Mouse (Mus musculus): Measurements from ENCODE around the gene Synpo2. TPM values are rescaled to one million over a fixed set of nuclear protein-coding genes. Genes with fewer than 3 reads are reported as not detected.
A peak's percentile ranks its signal among the peaks of the same experiment; 100 is the strongest.

The Synpo2 gene
- polyA plus RNA-seq, 1 experiment from 2014 or later, result 1.4 TPM

DNA sequence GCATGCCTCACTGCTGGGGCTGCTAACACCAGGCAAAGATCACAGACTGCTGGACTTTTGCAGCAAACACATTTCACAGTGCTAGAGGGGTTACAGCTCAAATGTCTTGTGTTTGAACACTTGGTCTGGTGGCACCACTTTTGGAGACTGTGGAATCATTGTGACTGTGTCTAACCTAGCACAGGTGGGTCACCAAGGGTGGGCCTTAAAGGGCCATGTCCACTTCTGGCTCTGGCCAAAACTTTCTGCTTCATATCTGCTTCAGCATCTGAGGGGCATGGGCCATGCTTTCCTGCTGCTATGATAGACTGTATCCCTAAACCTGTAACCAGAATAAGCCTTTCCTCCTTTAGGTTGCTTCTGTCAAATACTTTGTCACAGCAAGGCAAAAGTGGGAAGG is 1.5 kb upstream of the Synpo2 start:
- Histone ChIP-seq H3K9me3 (no peaks in the 10 kb centered on the region), H3K27me3 (peaks cover 25% of the 10 kb centered on the region), H3K4me2 (no peak overlapping the region), H3K4me3 (no peak overlapping the region), H3K9ac (no peak overlapping the region), H3K27ac (no peak overlapping the region), H3K4me1 (replicated peaks) (peaks cover 17% of the 10 kb centered on the region), H3K36me3 (no peaks in the 10 kb centered on the region)
- ATAC-seq (ENCODE audit: low FRiP score), result no peak

DNA sequence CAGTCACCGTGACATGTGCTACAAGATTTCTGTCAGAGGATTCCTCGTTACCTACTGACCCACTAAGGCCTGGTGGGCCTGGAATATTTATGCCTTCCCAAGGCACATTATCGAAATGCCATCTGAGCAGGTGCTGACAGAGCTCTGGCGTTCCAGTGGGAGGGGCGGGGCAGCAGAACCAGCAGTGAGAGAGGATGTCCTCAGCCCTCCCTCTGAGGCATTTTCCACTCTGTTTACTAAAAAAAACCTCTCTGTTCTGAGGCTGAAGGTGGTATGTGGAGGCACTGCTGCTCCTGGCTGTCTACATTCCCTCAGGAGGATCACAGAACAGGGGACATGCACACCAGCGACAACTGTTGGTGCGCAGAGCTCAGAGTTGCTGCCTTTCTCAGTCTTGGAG is 1.1 kb upstream of the Synpo2 start:
- 19% methylated on average over 7 of the region's 7 CpGs for WGBS
- Histone ChIP-seq H3K9me3 (no peaks in the 10 kb centered on the region), H3K4me3 (no peak overlapping the region), H3K9ac (no peak overlapping the region), H3K27me3 (peaks cover 25% of the 10 kb centered on the region), H3K4me1 (replicated peaks) (peaks cover 17% of the 10 kb centered on the region), H3K27ac (no peak overlapping the region), H3K4me2 (no peak overlapping the region), H3K36me3 (no peaks in the 10 kb centered on the region)
- ATAC-seq (ENCODE audit: low FRiP score), result peak; percentile 47; the same call in 1 of the 2 replicates

DNA sequence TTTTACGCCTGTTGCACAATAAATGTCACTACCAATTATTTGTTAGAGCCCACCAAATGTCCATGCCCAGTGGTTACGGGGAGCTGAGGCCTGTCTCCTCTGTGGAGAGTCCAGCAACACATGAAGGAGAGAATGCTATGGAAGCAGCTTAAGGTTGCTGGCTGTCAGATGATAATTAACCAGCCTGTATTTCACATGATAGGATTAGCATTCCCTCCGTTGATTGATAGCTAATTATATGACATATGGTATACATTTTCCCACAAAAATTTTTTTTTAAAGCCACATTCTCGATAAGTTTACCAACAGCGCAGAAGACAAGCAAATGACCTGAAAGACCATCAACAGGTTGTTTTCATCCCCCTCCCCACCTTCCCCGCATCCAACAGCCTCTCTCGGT is 454 bp downstream of the Synpo2 start:
- Histone ChIP-seq H3K27me3 (peaks cover 25% of the 10 kb centered on the region), H3K4me3 (peak overlapping the region; percentile 47), H3K9ac (peak overlapping the region; percentile 70), H3K27ac (no peak overlapping the region), H3K4me2 (peak overlapping the region; percentile 86), H3K36me3 (no peaks in the 10 kb centered on the region), H3K4me1 (replicated peaks) (peaks cover 17% of the 10 kb centered on the region), H3K9me3 (no peaks in the 10 kb centered on the region)
- 26% methylated on average over 7 of the region's 7 CpGs for WGBS
- ATAC-seq (ENCODE audit: low FRiP score), result peak; percentile 37; the same call in 1 of the 2 replicates

DNA sequence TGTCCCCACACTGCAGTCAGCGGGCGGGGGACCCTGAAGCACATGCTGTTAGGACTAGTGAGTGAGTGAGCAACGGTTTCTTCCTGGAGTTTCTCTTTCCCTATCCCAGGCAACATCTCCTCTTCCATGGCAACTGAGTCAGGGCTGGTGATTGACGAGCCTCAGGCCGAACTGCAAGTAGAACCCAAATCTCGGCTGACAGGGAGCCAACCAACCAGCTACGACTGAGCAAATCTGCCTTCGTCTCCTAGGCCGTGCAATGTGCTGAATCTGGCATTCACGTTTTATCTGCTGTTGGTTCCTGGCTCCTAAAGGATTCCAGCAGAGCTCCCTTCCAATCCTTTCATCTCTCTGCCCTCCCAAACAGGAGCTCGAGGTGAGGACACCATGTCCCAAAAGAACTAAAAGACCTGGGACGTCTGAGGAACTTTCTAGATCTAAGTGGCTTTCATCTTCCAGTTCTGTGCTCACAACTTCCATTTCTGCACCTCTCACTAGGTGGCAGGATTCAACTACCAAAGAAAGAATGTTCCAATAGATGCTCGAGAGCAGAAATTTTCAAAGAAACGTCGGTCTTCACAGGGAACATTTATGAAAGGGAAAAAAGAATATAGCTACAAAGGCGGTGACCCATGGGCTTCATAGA is 1.6 kb downstream of the Synpo2 start:
- no peaks in the 10 kb centered on the region for H3K36me3 ChIP-seq
- no peak for ATAC-seq (ENCODE audit: low FRiP score)
- H3K9me3 ChIP-seq, result no peaks in the 10 kb centered on the region
- H3K4me2 ChIP-seq, result no peak overlapping the region
- H3K27me3 ChIP-seq, result peaks cover 25% of the 10 kb centered on the region
- 45% methylated on average over 16 of the region's 16 CpGs for WGBS
- no peak overlapping the region for H3K9ac ChIP-seq
- no peak overlapping the region for H3K4me3 ChIP-seq
- H3K4me1 ChIP-seq (replicated peaks), result peaks cover 17% of the 10 kb centered on the region
- H3K27ac ChIP-seq, result no peak overlapping the region

DNA sequence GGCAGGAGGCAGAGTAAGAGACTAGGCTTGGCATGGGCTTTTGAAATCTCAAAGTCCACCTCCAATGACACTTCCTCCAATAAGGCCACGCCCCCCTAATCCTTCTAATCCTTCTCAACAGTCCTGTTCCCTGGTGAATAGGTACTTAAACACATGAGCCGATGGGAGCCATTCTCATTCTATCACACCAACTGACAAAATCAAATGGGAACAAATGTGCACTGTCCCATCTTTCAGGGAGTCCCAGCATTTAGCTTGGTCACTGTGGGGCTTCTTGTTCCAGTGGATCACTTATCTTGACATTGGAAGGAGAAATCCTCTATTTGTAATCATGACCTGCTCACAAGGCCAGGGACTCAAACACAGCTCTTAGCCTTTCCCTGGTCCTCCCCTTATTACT is 4.3 kb downstream of the Synpo2 start:
- no peak for ATAC-seq (ENCODE audit: low FRiP score)
- Histone ChIP-seq H3K4me1 (replicated peaks) (peaks cover 12% of the 10 kb centered on the region), H3K9ac (no peak overlapping the region), H3K9me3 (no peaks in the 10 kb centered on the region), H3K27me3 (peaks cover 15% of the 10 kb centered on the region; the same call in 1 of the 2 replicates), H3K4me3 (no peak overlapping the region), H3K4me2 (no peak overlapping the region), H3K27ac (no peak overlapping the region), H3K36me3 (no peaks in the 10 kb centered on the region)
- WGBS, result 87% methylated on average over 2 of the region's 2 CpGs

DNA sequence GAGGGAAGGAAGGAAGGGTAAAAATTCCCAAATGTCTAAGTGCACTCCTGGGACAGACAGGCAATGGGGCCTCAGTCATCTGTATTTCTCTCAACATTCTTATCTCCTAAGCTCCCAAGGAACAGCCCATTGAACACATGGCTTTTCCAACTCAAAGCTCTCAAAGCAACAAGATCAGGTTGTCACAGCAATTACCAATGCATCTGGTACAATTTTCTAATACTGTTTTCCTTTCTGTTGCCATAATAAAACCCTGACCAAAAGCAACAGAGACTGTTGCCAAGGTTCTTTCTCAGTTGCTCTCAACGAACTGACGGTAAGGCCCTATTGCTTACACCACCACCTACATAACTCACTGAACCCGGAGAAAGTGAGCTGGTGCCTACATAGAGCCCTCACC is 8.7 kb downstream of the Synpo2 start:
- Histone ChIP-seq H3K4me2 (no peak overlapping the region), H3K9me3 (no peaks in the 10 kb centered on the region), H3K4me1 (replicated peaks) (no peaks in the 10 kb centered on the region), H3K27me3 (no peaks in the 10 kb centered on the region), H3K27ac (no peak overlapping the region), H3K9ac (no peak overlapping the region), H3K4me3 (no peak overlapping the region), H3K36me3 (no peaks in the 10 kb centered on the region)
- 91% methylated on average over 3 of the region's 3 CpGs for WGBS
- no peak for ATAC-seq (ENCODE audit: low FRiP score)

DNA sequence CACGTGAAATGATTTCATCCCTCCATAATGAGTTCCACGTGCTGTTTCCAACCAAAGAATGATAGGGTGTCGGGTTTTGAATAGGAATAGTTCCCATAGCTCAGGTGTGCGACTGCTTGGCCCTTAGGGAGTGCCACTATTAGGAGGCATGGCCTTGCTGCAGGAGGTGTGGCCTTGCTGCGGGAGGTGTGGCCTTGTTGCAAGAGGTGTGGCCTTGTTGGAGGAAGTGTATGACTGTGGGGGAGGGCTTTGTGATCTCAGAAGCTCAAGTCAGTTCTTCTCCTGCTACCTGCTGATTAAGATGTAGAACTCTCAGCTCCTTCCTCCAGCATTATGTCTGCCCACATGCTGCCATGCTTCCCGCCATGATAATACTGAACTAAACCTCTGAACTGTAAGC is 17.3 kb downstream of the Synpo2 start:
- 56% methylated on average over 6 of the region's 6 CpGs for WGBS

DNA sequence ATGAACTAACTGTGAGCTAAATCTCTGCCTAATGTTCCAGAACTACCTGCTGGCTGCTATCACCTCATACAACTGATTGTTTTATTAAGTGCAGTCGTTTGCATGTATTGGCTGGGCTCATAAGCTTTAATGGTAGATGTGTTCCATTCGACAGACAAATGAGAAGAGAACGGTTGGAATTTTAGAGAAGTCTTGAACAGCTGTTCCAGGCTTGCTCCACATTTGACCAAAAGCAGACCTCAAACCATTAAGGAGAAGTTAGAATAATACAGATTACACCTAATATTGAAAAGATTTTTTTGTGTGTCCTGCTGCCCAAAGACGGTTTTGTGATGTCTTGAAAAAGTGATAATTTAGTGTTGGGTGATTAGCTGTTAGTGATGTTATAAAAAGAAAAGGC is 27.1 kb downstream of the Synpo2 start:
- H3K36me3 ChIP-seq, result no peaks in the 10 kb centered on the region
- no peak overlapping the region for H3K4me2 ChIP-seq
- no peak overlapping the region for H3K4me3 ChIP-seq
- 76% methylated on average over 4 of the region's 4 CpGs for WGBS
- H3K27me3 ChIP-seq, result no peaks in the 10 kb centered on the region
- H3K27ac ChIP-seq, result no peak overlapping the region
- no peak for ATAC-seq (ENCODE audit: low FRiP score)
- no peaks in the 10 kb centered on the region for H3K4me1 ChIP-seq (replicated peaks)
- no peaks in the 10 kb centered on the region for H3K9me3 ChIP-seq
- H3K9ac ChIP-seq, result no peak overlapping the region

More for the DNA sequence above, 17.3 kb downstream of the Synpo2 start:
- Histone ChIP-seq H3K9ac (no peak overlapping the region), H3K27me3 (no peaks in the 10 kb centered on the region), H3K27ac (no peak overlapping the region), H3K36me3 (no peaks in the 10 kb centered on the region), H3K4me1 (replicated peaks) (no peaks in the 10 kb centered on the region), H3K4me2 (no peak overlapping the region), H3K4me3 (no peak overlapping the region), H3K9me3 (no peaks in the 10 kb centered on the region)
- no peak for ATAC-seq (ENCODE audit: low FRiP score)

DNA sequence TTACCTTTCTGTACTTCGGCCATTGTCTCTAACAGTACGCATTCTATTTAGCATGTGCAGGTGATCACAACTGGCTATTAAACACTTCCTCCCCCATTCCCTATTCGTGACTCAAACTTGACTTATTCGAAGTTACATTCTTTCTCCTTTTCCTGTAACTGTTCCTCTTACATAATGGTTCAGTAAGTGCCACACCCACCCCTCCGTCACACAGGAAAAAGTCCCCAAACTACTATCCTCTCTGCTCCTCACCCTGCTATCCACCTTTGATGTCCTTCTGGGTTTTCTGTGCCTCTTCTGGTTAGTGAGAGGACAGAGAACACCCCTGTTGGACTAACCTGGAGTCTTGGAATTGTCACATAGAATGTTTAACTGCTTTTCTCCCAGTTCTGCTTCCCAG is 28.6 kb downstream of the Synpo2 start:
- Histone ChIP-seq H3K27me3 (no peaks in the 10 kb centered on the region), H3K36me3 (no peaks in the 10 kb centered on the region), H3K4me1 (replicated peaks) (no peaks in the 10 kb centered on the region), H3K9ac (no peak overlapping the region), H3K4me2 (no peak overlapping the region), H3K4me3 (no peak overlapping the region), H3K9me3 (no peaks in the 10 kb centered on the region), H3K27ac (no peak overlapping the region)
- 86% methylated on average over 5 of the region's 5 CpGs for WGBS
- no peak for ATAC-seq (ENCODE audit: low FRiP score)

DNA sequence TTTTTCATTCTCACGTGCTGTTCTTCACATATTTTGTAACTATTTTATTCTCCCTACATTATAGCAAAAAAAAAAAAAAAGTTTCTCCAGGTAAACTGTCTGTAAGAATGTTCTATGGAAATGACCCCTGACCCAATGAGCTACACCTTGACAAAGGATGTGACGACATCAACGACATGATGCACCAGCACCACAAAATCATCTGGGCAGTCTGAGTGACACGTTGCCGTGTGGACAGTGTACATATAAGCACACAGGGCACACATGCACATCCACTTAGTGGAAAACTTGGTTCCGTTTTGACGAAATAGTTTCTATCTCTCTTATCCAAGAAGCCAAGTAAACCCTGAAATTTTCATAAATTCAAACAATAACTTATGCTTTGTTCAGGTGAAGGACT is 30.5 kb downstream of the Synpo2 start:
- Histone ChIP-seq H3K36me3 (no peaks in the 10 kb centered on the region), H3K4me1 (replicated peaks) (no peaks in the 10 kb centered on the region), H3K4me2 (no peak overlapping the region), H3K9me3 (no peaks in the 10 kb centered on the region), H3K4me3 (no peak overlapping the region), H3K27me3 (no peaks in the 10 kb centered on the region), H3K9ac (no peak overlapping the region), H3K27ac (no peak overlapping the region)
- 89% methylated on average over 7 of the region's 7 CpGs for WGBS
- ATAC-seq (ENCODE audit: low FRiP score), result no peak

DNA sequence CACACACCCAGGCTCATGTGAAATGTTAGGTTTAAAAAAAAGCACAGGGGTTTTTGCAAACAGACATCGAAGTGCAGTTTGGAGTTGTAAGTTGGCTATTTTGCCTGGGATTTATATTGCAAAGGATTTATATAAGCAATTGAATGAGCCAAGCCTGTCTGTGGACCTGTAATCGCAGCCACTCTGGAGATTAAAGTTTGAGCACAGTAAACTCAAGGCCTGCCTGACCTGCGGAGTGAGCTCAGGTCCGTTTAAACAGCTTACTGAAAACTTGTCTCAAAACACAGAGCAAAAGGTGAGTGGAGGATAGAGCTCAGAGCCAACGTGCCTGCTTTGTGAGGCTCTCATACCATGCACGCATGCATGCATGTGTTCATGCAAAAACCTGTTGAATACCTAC is 30.9 kb downstream of the Synpo2 start:
- 84% methylated on average over 6 of the region's 6 CpGs for WGBS
- no peaks in the 10 kb centered on the region for H3K27me3 ChIP-seq
- ATAC-seq (ENCODE audit: low FRiP score), result no peak
- H3K9ac ChIP-seq, result no peak overlapping the region
- no peaks in the 10 kb centered on the region for H3K4me1 ChIP-seq (replicated peaks)
- no peaks in the 10 kb centered on the region for H3K36me3 ChIP-seq
- H3K4me3 ChIP-seq, result no peak overlapping the region
- no peak overlapping the region for H3K4me2 ChIP-seq
- no peak overlapping the region for H3K27ac ChIP-seq
- H3K9me3 ChIP-seq, result no peaks in the 10 kb centered on the region

DNA sequence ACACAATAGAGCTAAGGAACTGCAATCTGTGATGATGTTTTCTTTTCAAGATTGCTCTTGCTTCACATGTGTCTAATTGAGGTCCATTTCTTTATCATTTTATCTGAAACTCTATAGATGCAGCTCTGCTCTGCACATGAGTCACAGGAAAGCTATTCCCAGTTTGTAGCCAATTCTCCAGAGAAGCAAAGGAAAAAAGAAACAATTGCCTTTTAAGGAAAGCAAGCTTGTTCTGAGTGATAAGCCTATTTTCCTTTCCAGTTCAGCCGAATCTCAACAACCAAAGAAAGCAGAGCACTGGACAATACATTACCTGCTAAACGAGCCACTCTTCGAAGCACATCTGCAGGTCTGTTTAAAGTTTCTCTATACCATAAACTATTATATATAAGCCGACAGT is 31.3 kb downstream of the Synpo2 start:
- H3K4me2 ChIP-seq, result no peak overlapping the region
- H3K27ac ChIP-seq, result no peak overlapping the region
- H3K9me3 ChIP-seq, result no peaks in the 10 kb centered on the region
- 72% methylated on average over 4 of the region's 4 CpGs for whole genome bisulfite sequencing
- no peaks in the 10 kb centered on the region for H3K36me3 ChIP-seq
- H3K27me3 ChIP-seq, result no peaks in the 10 kb centered on the region
- no peak overlapping the region for H3K9ac ChIP-seq
- no peaks in the 10 kb centered on the region for H3K4me1 ChIP-seq (replicated peaks)
- no peak overlapping the region for H3K4me3 ChIP-seq
- no peak for ATAC-seq (ENCODE audit: low FRiP score)

DNA sequence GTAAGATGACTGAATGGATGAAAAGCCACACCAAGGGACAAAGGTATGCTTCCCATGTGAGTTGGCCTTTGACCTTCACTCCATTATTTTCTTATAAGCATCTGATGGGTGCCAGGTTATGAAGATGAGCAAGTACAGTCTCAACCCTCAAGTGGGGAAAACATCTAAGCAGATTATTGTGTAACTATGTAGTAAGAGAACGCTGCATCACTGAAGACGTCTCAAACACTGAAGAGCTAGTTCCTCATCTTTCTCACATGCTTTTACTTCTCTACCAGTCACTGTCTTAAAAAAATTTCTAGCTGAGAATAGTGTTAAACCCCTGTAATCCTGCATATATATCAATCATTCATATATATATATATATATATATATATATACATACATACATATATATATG is 34.2 kb downstream of the Synpo2 start:
- no peaks in the 10 kb centered on the region for H3K9me3 ChIP-seq
- H3K4me2 ChIP-seq, result no peak overlapping the region
- H3K36me3 ChIP-seq, result no peaks in the 10 kb centered on the region
- no peak overlapping the region for H3K27ac ChIP-seq
- no peak overlapping the region for H3K9ac ChIP-seq
- no peaks in the 10 kb centered on the region for H3K4me1 ChIP-seq (replicated peaks)
- H3K4me3 ChIP-seq, result no peak overlapping the region
- H3K27me3 ChIP-seq, result no peaks in the 10 kb centered on the region
- 82% methylated on average over 2 of the region's 2 CpGs for WGBS
- no peak for ATAC-seq (ENCODE audit: low FRiP score)
